Mouse (Mus musculus) CH12.LX (cell line): ENCODE measurements around the gene Cyp2j7. TPM values are rescaled to one million over a fixed set of nuclear protein-coding genes. Genes with fewer than 3 reads are reported as not detected.
"Not testable (repeated sequence)": the region's sequence is repeated elsewhere in the genome, so short reads cannot be mapped to it uniquely, and the experiment has no call there.

Experiments
- DNase-seq: peaks from one replicate; pipeline ENCODE4 v3.0.0-alpha.2; 2013; ENCODE audit errors: extremely low read depth
- H3K27ac ChIP-seq: 2 replicates; pipeline ENCODE4 v1.5.1; 2012; ENCODE audit warnings: low read depth, mild to moderate bottlenecking, control low read depth, moderate library complexity; ENCODE audit not compliant: insufficient read depth
- H3K27me3 ChIP-seq: replicated peaks from 2 replicates; pipeline ENCODE3; 2012; ENCODE audit warnings: inconsistent platforms
- H3K36me3 ChIP-seq, 2 experiments: replicated peaks in 1 of 2; 2 replicates each; pipeline versions ENCODE3 to v1.6.1; 2012; ENCODE audit warnings: inconsistent platforms in 1 of 2, low read length in 1 of 2, mild to moderate bottlenecking in 1 of 2, mixed read lengths in 1 of 2, moderate library complexity in 1 of 2; ENCODE audit not compliant: control insufficient read depth in 1 of 2, insufficient read depth in 1 of 2
- H3K4me1 ChIP-seq, 2 experiments: 2 replicates each; pipeline ENCODE4 v1.6.1; 2012; ENCODE audit warnings: inconsistent platforms in 1 of 2, moderate library complexity in 1 of 2; ENCODE audit not compliant: insufficient read depth in 2 of 2, control insufficient read depth in 1 of 2
- H3K4me2 ChIP-seq: 2 replicates; pipeline ENCODE4 v1.6.1; 2012; ENCODE audit warnings: low read depth, mild to moderate bottlenecking, control low read depth; ENCODE audit not compliant: poor library complexity, insufficient read depth, severe bottlenecking
- H3K4me3 ChIP-seq, 3 experiments: fragments of 150-350 bp in 1 of 3; sonication (generic) in 1 of 3; replicated peaks in 1 of 3; 2 replicates each; pipeline versions ENCODE3 to v1.5.1; 2011 to 2012; ENCODE audit warnings: low read depth in 2 of 3, low read length in 2 of 3, mild to moderate bottlenecking in 2 of 3, moderate library complexity in 2 of 3, control low read depth in 1 of 3, improper control_type of control experiment in 1 of 3, inconsistent platforms in 1 of 3, mixed read lengths in 1 of 3; ENCODE audit not compliant: poor library complexity in 1 of 3
- H3K79me2 ChIP-seq: replicated peaks from 2 replicates; pipeline ENCODE4 v1.6.1; 2012; ENCODE audit warnings: mild to moderate bottlenecking, moderate library complexity; ENCODE audit not compliant: control insufficient read depth, poor library complexity, insufficient read depth, severe bottlenecking; ENCODE audit errors: extremely low read depth
- H3K9ac ChIP-seq: 2 replicates; pipeline ENCODE4 v1.6.1; 2012; ENCODE audit warnings: low read depth, mild to moderate bottlenecking, control low read depth, moderate library complexity; ENCODE audit not compliant: insufficient read depth
- H3K9me3 ChIP-seq: replicated peaks from 2 replicates; pipeline ENCODE3; 2012; ENCODE audit warnings: low read length, inconsistent platforms, mixed read lengths
- BHLHE40 ChIP-seq: IDR thresholded peaks from 2 replicates; pipeline ENCODE4 v1.6.1; 2011; ENCODE audit warnings: mild to moderate bottlenecking, low read depth, low read length, improper control_type of control experiment
- E2F4 ChIP-seq: IDR thresholded peaks from 2 replicates; pipeline ENCODE4 v1.6.1; 2011; ENCODE audit warnings: low read depth, low read length, improper control_type of control experiment; ENCODE audit not compliant: insufficient replicate concordance
- ETS1 ChIP-seq: conservative IDR thresholded peaks from 2 replicates; pipeline ENCODE4 v1.6.1; 2012; ENCODE audit warnings: low read depth, mild to moderate bottlenecking, inconsistent platforms, low read length, improper control_type of control experiment, moderate library complexity
- GABPA ChIP-seq: IDR thresholded peaks from 2 replicates; pipeline ENCODE4 v1.6.1; 2012; ENCODE audit warnings: low read depth, low read length, improper control_type of control experiment, inconsistent platforms; ENCODE audit not compliant: insufficient replicate concordance
- MAFK ChIP-seq: IDR thresholded peaks from 2 replicates; pipeline ENCODE4 v1.6.1; 2011; ENCODE audit warnings: low read length, improper control_type of control experiment; ENCODE audit not compliant: insufficient replicate concordance
- MAZ ChIP-seq: IDR thresholded peaks from 2 replicates; pipeline ENCODE4 v1.6.1; 2012; ENCODE audit warnings: low read depth, mild to moderate bottlenecking, inconsistent platforms, low read length, improper control_type of control experiment, moderate library complexity
- MEF2A ChIP-seq: IDR thresholded peaks from 2 replicates; pipeline ENCODE4 v1.6.1; 2014; ENCODE audit warnings: low read depth, mild to moderate bottlenecking, inconsistent platforms, low read length, improper control_type of control experiment, borderline replicate concordance
- MXI1 ChIP-seq: IDR thresholded peaks from 2 replicates; pipeline ENCODE4 v1.6.1; 2011; ENCODE audit warnings: mild to moderate bottlenecking, low read depth, low read length, improper control_type of control experiment
- MYC ChIP-seq: IDR thresholded peaks from 2 replicates; pipeline ENCODE4 v1.6.1; 2011; ENCODE audit warnings: low read depth, mild to moderate bottlenecking, improper control_type of control experiment, low read length
- NRF1 ChIP-seq: IDR thresholded peaks from 2 replicates; pipeline ENCODE4 v1.6.1; 2014; ENCODE audit warnings: low read depth, mild to moderate bottlenecking, inconsistent platforms, low read length, improper control_type of control experiment, moderate library complexity
- PAX5 ChIP-seq: IDR thresholded peaks from 2 replicates; pipeline ENCODE4 v1.6.1; 2012; ENCODE audit warnings: low read length, inconsistent platforms, mixed read lengths
- POLR2A ChIP-seq: IDR thresholded peaks from 2 replicates; pipeline ENCODE4 v1.6.1; 2011; ENCODE audit warnings: low read depth, mild to moderate bottlenecking, improper control_type of control experiment, low read length
- RCOR1 ChIP-seq: conservative IDR thresholded peaks from 2 replicates; pipeline ENCODE4 v1.6.1; 2012; ENCODE audit warnings: low read depth, mild to moderate bottlenecking, inconsistent platforms, low read length, improper control_type of control experiment
- SIN3A ChIP-seq: IDR thresholded peaks from 2 replicates; pipeline ENCODE4 v1.6.1; 2012; ENCODE audit warnings: low read length, improper control_type of control experiment, inconsistent platforms
- TBP ChIP-seq: conservative IDR thresholded peaks from 2 replicates; pipeline ENCODE4 v1.6.1; 2011; ENCODE audit warnings: low read depth, low read length, improper control_type of control experiment
- UBTF ChIP-seq: IDR thresholded peaks from 2 replicates; pipeline ENCODE4 v1.6.1; 2012; ENCODE audit warnings: low read depth, mild to moderate bottlenecking, inconsistent platforms, low read length, improper control_type of control experiment, moderate library complexity
- USF1 ChIP-seq: IDR thresholded peaks from 2 replicates; pipeline ENCODE4 v1.6.1; 2014; ENCODE audit warnings: low read depth, mild to moderate bottlenecking, inconsistent platforms, low read length, improper control_type of control experiment
- USF2 ChIP-seq: conservative IDR thresholded peaks from 2 replicates; pipeline ENCODE4 v1.6.1; 2011; ENCODE audit warnings: low read depth, low read length, improper control_type of control experiment
- ZKSCAN1 ChIP-seq: IDR thresholded peaks from 2 replicates; pipeline ENCODE4 v1.6.1; 2012; ENCODE audit warnings: low read depth, inconsistent platforms, low read length, improper control_type of control experiment, borderline replicate concordance
- ZNF384 ChIP-seq: IDR thresholded peaks from 2 replicates; pipeline ENCODE4 v1.6.1; 2012; ENCODE audit warnings: low read depth, low read length, improper control_type of control experiment, inconsistent platforms
- dilution Hi-C: fragments of 300-500 bp; cut with MboI; formaldehyde crosslinking; loops from 2 replicates; pipeline ENCODE4 v1.14.3; 2020; ENCODE audit warnings: low sequenced_read_pairs; ENCODE audit not compliant: extremely low pct_unique_long_range_greater_than_20kb, extremely low pct_ligation_motif_present
- in situ Hi-C: fragments of 300-500 bp; cut with MboI; formaldehyde crosslinking; loops from 3 replicates; pipeline ENCODE4 v1.14.3; 2019; ENCODE audit warnings: low sequenced_read_pairs, low pct_ligation_motif_present, low pct_unique_long_range_greater_than_20kb, mixed read lengths
- polyA plus RNA-seq: library from polyadenylated mRNA; unstranded; fragments of >175 nt; gene quantifications from 2 replicates; pipeline ENCODE4 v1.2.1, GENCODE M21; 2012; ENCODE audit warnings: low read depth; ENCODE audit not compliant: insufficient read length
- total RNA-seq, 2 experiments: library from RNA; depleted of rRNA; stranded (reverse); fragments of 300-350 nt in 1 of 2; fragments of >200 nt in 1 of 2; gene quantifications; 2 replicates each; pipeline ENCODE4 v1.2.3; 2012 to 2014

Gene Cyp2j7
- total and polyA plus RNA-seq, 3 experiments = not detected

GRCm38 (mm10) chr4:96273907-96274306, 37.4 kb upstream of the Cyp2j7 start:
- Histone ChIP-seq H3K27me3 (no peaks in the 10 kb centered on the region), H3K36me3 (no peaks in the 10 kb centered on the region), H3K9me3 (peaks cover 22% of the 10 kb centered on the region), H3K9ac (no peak overlapping the region), H3K4me2 (no peak overlapping the region), H3K79me2 (no peaks in the 10 kb centered on the region), H3K4me3 (no peak overlapping the region), H3K27ac (no peak overlapping the region), H3K4me1 (no peaks in the 10 kb centered on the region)
- DNase-seq = no peak
- dilution Hi-C loops (no loop called here), in situ Hi-C loops (no loop called here)
- TF ChIP-seq SIN3A (no peak), TBP (no peak), ZNF384 (no peak), MYC (no peak), USF2 (no peak), ETS1 (no peak), PAX5 (no peak), MXI1 (no peak), MAFK (no peak)

GRCm38 (mm10) chr4:96196701-96197100, 39.8 kb downstream of the Cyp2j7 start:
- no peaks in the 10 kb centered on the region for H3K4me1 ChIP-seq
- H3K79me2 ChIP-seq = no peaks in the 10 kb centered on the region
- no peak for TF ChIP-seq POLR2A
- no peak for TF ChIP-seq SIN3A
- TF ChIP-seq MAFK = no peak
- TF ChIP-seq USF2 = no peak
- no peak for TF ChIP-seq ZKSCAN1
- no peak for TF ChIP-seq MAZ
- no peak for TF ChIP-seq USF1
- no peak for TF ChIP-seq E2F4
- TF ChIP-seq RCOR1 = no peak
- no peak for TF ChIP-seq GABPA
- no peak for TF ChIP-seq ETS1
- TF ChIP-seq TBP = no peak
- TF ChIP-seq BHLHE40 = no peak
- no peak for TF ChIP-seq NRF1
- TF ChIP-seq UBTF = no peak
- no peak for TF ChIP-seq MYC
- no peak for TF ChIP-seq MEF2A
- no peak overlapping the region for H3K27ac ChIP-seq
- in situ Hi-C loops (no loop called here), dilution Hi-C loops (no loop called here)
- no peak for DNase-seq
- H3K36me3 ChIP-seq = no peaks in the 10 kb centered on the region
- H3K4me3 ChIP-seq = no peak overlapping the region
- peaks cover 27% of the 10 kb centered on the region for H3K9me3 ChIP-seq
- no peak overlapping the region for H3K9ac ChIP-seq
- no peak overlapping the region for H3K4me2 ChIP-seq
- H3K27me3 ChIP-seq = no peaks in the 10 kb centered on the region

GRCm38 (mm10) chr4:96189321-96189720, 47.1 kb downstream of the Cyp2j7 start:
- dilution Hi-C loops = not testable (repeated sequence)

GRCm38 (mm10) chr4:96188671-96189070, 47.8 kb downstream of the Cyp2j7 start:
- H3K9ac ChIP-seq, H3K79me2 ChIP-seq, H3K27me3 ChIP-seq, H3K4me3 ChIP-seq, H3K9me3 ChIP-seq, in situ Hi-C loops, DNase-seq, H3K4me1 ChIP-seq, dilution Hi-C loops, H3K4me2 ChIP-seq, H3K36me3 ChIP-seq, H3K27ac ChIP-seq: not testable (repeated sequence)

More at GRCm38 (mm10) chr4:96189321-96189720, 47.1 kb downstream of the Cyp2j7 start:
- peaks cover 10% of the 10 kb centered on the region for H3K9me3 ChIP-seq
- DNase-seq, H3K4me2 ChIP-seq, in situ Hi-C loops, H3K27ac ChIP-seq, H3K9ac ChIP-seq, H3K4me1 ChIP-seq, H3K27me3 ChIP-seq, H3K4me3 ChIP-seq, H3K36me3 ChIP-seq, H3K79me2 ChIP-seq: not testable (repeated sequence)
